Mouse (Mus musculus) midbrain, embryonic 11.5 days (tissue): ENCODE measurements around the gene Pdilt. TPM values are rescaled to one million over a fixed set of nuclear protein-coding genes. Genes with fewer than 3 reads are reported as not detected.

ENCODE experiments used
- ATAC-seq: fragments of 200-750 bp; cut with Nextera tagmentation; 2 replicates; pipeline ENCODE4 v1.8.0; 2017; ENCODE audit warnings: moderate TSS enrichment, moderate library complexity; ENCODE audit not compliant: low FRiP score
- DNase-seq: peaks from one replicate; pipeline ENCODE4 v3.0.0; 2015; ENCODE audit warnings: low spot score; ENCODE audit errors: missing footprints
- H3K27ac ChIP-seq: fragments of 300-500 bp; sonication (generic); 2 replicates; pipeline ENCODE4 v1.5.1; 2014; ENCODE audit warnings: low read depth, low read length
- H3K27me3 ChIP-seq: fragments of 300-500 bp; sonication (generic); 2 replicates; pipeline ENCODE4 v1.6.1; 2014; ENCODE audit warnings: mild to moderate bottlenecking, low read length, moderate library complexity, mixed read lengths; ENCODE audit not compliant: control insufficient read depth, insufficient read depth
- H3K36me3 ChIP-seq: fragments of 300-500 bp; sonication (generic); 2 replicates; pipeline ENCODE4 v1.6.1; 2014; ENCODE audit warnings: mild to moderate bottlenecking, low read length, moderate library complexity, mixed read lengths; ENCODE audit not compliant: control insufficient read depth, insufficient read depth
- H3K4me1 ChIP-seq: fragments of 300-500 bp; sonication (generic); 2 replicates; pipeline ENCODE4 v1.6.1; 2014; ENCODE audit warnings: low read length; ENCODE audit not compliant: control insufficient read depth, insufficient read depth
- H3K4me2 ChIP-seq: fragments of 300-500 bp; sonication (generic); 2 replicates; pipeline ENCODE4 v1.6.1; 2014; ENCODE audit warnings: mild to moderate bottlenecking, moderate library complexity
- H3K4me3 ChIP-seq: fragments of 300-500 bp; sonication (generic); 2 replicates; pipeline ENCODE4 v1.5.1; 2014; ENCODE audit warnings: low read depth, low read length
- H3K9ac ChIP-seq: fragments of 300-500 bp; sonication (generic); 2 replicates; pipeline ENCODE4 v1.6.1; 2014; ENCODE audit warnings: low read length
- H3K9me3 ChIP-seq: fragments of 300-500 bp; sonication (generic); 2 replicates; pipeline ENCODE4 v1.6.1; 2016; ENCODE audit warnings: low read length; ENCODE audit not compliant: control insufficient read depth
- WGBS: fragments of 180-500 bp; shearing (Covaris S2); extraction: QIAGEN DNeasy Blood & Tissue Kit; methylation state at CpG from one replicate; pipeline ENCODE4 v1.1.7; 2014; 5-methylcytosine and 5-hydroxymethylcytosine counted together
- polyA plus RNA-seq: library from polyadenylated mRNA; unstranded; fragments of >200 nt; fragmentation: Nextera tagmentation; extraction: Ambion mirVana; gene quantifications from 2 replicates; pipeline ENCODE4 v1.2.1, GENCODE M21; 2014

Pdilt gene
- polyA plus RNA-seq, 1 experiment from 2014 or later = not detected

GRCm38 (mm10) chr7:119476500-119477389 is 46.5 kb downstream of the Pdilt start:
- ATAC-seq = no peak

DNA sequence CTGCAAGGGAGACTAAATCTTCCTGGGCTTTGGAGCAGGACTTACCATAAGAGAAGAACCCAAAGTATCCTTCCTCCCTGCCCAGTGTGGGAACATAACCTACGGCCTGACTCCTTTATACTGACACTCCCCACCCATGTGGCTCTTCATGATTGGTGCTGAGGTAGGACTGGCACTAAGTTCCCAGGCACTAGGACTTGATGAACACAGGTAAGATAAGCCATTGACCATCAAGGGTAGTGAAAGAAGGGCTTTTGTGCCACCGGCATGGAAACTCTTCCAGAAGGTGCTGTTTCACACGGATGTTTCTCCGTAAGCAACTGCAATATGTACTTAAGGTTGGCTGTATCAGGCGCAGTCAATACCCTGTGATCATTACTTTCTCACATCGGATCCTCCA is 64.1 kb downstream of the Pdilt start, which contains the start of gene Gp2:
Gene Gp2, minus strand, starts transcription at position 101 of the 400 bp plus-strand sequence.
- Histone ChIP-seq H3K9ac (no peak within 1 kb of the TSS), H3K36me3 (no peaks in the 10 kb centered on the region), H3K27ac (no peak within 1 kb of the TSS), H3K4me3 (no peak within 1 kb of the TSS), H3K9me3 (no peaks in the 10 kb centered on the region), H3K4me1 (no peaks in the 10 kb centered on the region), H3K4me2 (no peak within 1 kb of the TSS), H3K27me3 (no peaks in the 10 kb centered on the region)
- WGBS = 95% methylated on average over 6 of the region's 6 CpGs
- no peak for DNase-seq
- ATAC-seq = no peak

More at GRCm38 (mm10) chr7:119476500-119477389, 46.5 kb downstream of the Pdilt start:
- Histone ChIP-seq H3K9me3 (no peaks in the 10 kb centered on the region), H3K4me2 (no peak overlapping the region), H3K27me3 (no peaks in the 10 kb centered on the region), H3K9ac (no peak overlapping the region), H3K27ac (no peak overlapping the region), H3K36me3 (no peaks in the 10 kb centered on the region), H3K4me3 (no peak overlapping the region), H3K4me1 (no peaks in the 10 kb centered on the region)
- no peak for DNase-seq
- 80% methylated on average over 33 of the region's 33 CpGs for WGBS

DNA sequence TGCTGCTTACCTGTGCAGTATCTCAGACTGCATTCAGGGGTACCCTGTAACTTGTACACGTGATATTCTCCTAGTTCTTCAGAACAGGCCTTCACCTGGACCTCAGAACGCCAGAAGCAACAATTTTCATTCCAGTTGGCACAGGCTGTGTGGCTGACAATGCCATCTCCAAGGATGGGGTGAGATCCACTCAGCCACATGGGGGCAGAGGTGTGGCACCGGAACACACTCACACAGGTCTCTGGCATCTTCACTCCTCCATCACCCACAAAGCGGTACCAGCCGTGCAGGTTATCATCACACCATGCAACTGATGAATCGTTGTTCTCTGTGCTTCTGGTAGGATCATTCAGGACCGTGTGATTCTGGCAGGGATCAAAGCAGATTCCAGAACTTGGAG is 69.1 kb downstream of the Pdilt start:
- Histone ChIP-seq H3K4me1 (no peaks in the 10 kb centered on the region), H3K27me3 (no peaks in the 10 kb centered on the region), H3K4me3 (no peak overlapping the region), H3K36me3 (no peaks in the 10 kb centered on the region), H3K9me3 (no peaks in the 10 kb centered on the region), H3K27ac (no peak overlapping the region), H3K9ac (no peak overlapping the region), H3K4me2 (no peak overlapping the region)
- DNase-seq = no peak
- ATAC-seq = no peak
- 88% methylated on average over 7 of the region's 7 CpGs for WGBS

GRCm38 (mm10) chr7:119443849-119444248 is 79.4 kb downstream of the Pdilt start:
- Histone ChIP-seq H3K4me2 (no peak overlapping the region), H3K4me3 (no peak overlapping the region), H3K9ac (no peak overlapping the region), H3K9me3 (no peaks in the 10 kb centered on the region), H3K27me3 (no peaks in the 10 kb centered on the region), H3K27ac (no peak overlapping the region), H3K4me1 (no peaks in the 10 kb centered on the region), H3K36me3 (no peaks in the 10 kb centered on the region)
- WGBS = 67% methylated on average over 4 of the region's 4 CpGs
- ATAC-seq = no peak
- DNase-seq = no peak

DNA sequence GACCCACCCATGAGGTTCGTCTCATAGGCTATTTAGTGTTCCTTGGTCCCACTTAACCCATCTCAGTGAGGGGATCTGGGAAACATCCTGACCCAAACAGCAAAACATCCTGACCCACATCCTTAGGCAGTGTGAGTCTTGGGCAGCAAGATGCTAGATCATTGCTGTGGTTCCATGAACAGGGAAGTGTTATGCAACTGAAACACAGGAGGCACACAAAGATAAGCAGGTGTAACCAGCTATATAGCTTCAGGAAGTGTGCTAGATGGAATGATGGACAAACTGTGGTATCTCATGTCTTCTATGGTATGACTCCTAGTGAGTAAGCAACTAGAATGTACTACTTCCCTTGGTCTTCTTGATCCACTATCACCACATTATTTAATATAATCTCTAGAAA is 81.4 kb downstream of the Pdilt start:
- no peaks in the 10 kb centered on the region for H3K9me3 ChIP-seq
- ATAC-seq (no peak), DNase-seq (no peak)
- WGBS = 84% methylated on average over 1 of the region's 1 CpGs
- no peaks in the 10 kb centered on the region for H3K36me3 ChIP-seq
- no peak overlapping the region for H3K4me3 ChIP-seq
- H3K9ac ChIP-seq = no peak overlapping the region
- no peaks in the 10 kb centered on the region for H3K4me1 ChIP-seq
- no peaks in the 10 kb centered on the region for H3K27me3 ChIP-seq
- no peak overlapping the region for H3K4me2 ChIP-seq
- H3K27ac ChIP-seq = no peak overlapping the region

Other genes starting within 250 kb of the Pdilt start
- gene Gp2, start 64.2 kb downstream of the Pdilt start, polyA plus RNA-seq = not detected in 2 replicates
- gene Umod, start 44.2 kb downstream of the Pdilt start, polyA plus RNA-seq = not detected in 2 replicates
- not detected in 2 replicates for gene Acsm5, start 4.0 kb downstream of the Pdilt start, polyA plus RNA-seq
- not detected in 2 replicates for gene Acsm2, start 30.9 kb upstream of the Pdilt start, polyA plus RNA-seq
- not detected in 2 replicates for gene Acsm1, start 83.5 kb upstream of the Pdilt start, polyA plus RNA-seq
- gene Acsm4, start 166.5 kb upstream of the Pdilt start, polyA plus RNA-seq = not detected in 2 replicates
- gene Thumpd1, start 197.3 kb upstream of the Pdilt start, polyA plus RNA-seq = 106 TPM in 2 replicates
- 0.11 and 0.19 TPM in 2 replicates for gene Acsm3, start 237.4 kb upstream of the Pdilt start, polyA plus RNA-seq